Mouse (Mus musculus) forebrain, postnatal 0 days (tissue): Measurements from ENCODE around the gene Zyx. TPM values are rescaled to one million over a fixed set of nuclear protein-coding genes. Genes with fewer than 3 reads are reported as not detected.

Experiments used
- ATAC-seq: fragments of 200-750 bp; cut with Nextera tagmentation; 2 replicates; pipeline ENCODE4 v1.8.0; 2017; ENCODE audit warnings: mild to moderate bottlenecking, moderate library complexity
- DNase-seq: peaks from one replicate; pipeline ENCODE4 v3.0.0-alpha.2; 2015
- H3K27ac ChIP-seq: fragments of 300-500 bp; sonication (generic); 2 replicates; pipeline ENCODE4 v1.5.1; 2014; ENCODE audit warnings: low read depth, mild to moderate bottlenecking, antibody characterized with exemption, low read length, moderate library complexity, mixed read lengths
- H3K27me3 ChIP-seq: fragments of 300-500 bp; sonication (generic); 2 replicates; pipeline ENCODE4 v1.6.1; 2014; ENCODE audit warnings: mild to moderate bottlenecking, low read length, mixed read lengths; ENCODE audit not compliant: insufficient read depth
- H3K36me3 ChIP-seq: fragments of 300-500 bp; sonication (generic); 2 replicates; pipeline ENCODE4 v1.6.1; 2014; ENCODE audit warnings: mild to moderate bottlenecking, moderate library complexity; ENCODE audit not compliant: insufficient read depth
- H3K4me1 ChIP-seq: fragments of 300-500 bp; sonication (generic); 2 replicates; pipeline ENCODE4 v1.6.1; 2014; ENCODE audit warnings: antibody characterized with exemption; ENCODE audit not compliant: insufficient read depth
- H3K4me2 ChIP-seq: fragments of 300-500 bp; sonication (generic); 2 replicates; pipeline ENCODE4 v1.6.1; 2014; ENCODE audit warnings: low read depth, mild to moderate bottlenecking, moderate library complexity
- H3K4me3 ChIP-seq: fragments of 300-500 bp; sonication (generic); 2 replicates; pipeline ENCODE4 v1.5.1; 2014; ENCODE audit warnings: low read depth, low read length, mixed read lengths
- H3K9ac ChIP-seq: fragments of 300-500 bp; sonication (generic); 2 replicates; pipeline ENCODE4 v1.6.1; 2014; ENCODE audit warnings: mild to moderate bottlenecking
- H3K9me3 ChIP-seq: fragments of 300-500 bp; sonication (generic); 2 replicates; pipeline ENCODE4 v1.6.1; 2016; ENCODE audit warnings: low read length
- CTCF ChIP-seq: sonication (generic); IDR thresholded peaks from 2 replicates; pipeline ENCODE4 v1.5.1; 2016; ENCODE audit warnings: antibody characterized with exemption, control low read depth, low read depth
- WGBS: fragments of 180-500 bp; shearing (Covaris S2); extraction: QIAGEN DNeasy Blood & Tissue Kit; methylation state at CpG from one replicate; pipeline ENCODE4 v1.1.7; 2014; 5-methylcytosine and 5-hydroxymethylcytosine counted together
- polyA plus RNA-seq: library from polyadenylated mRNA; unstranded; fragments of >200 nt; fragmentation: Nextera tagmentation; extraction: Ambion mirVana; gene quantifications from 2 replicates; pipeline ENCODE4 v1.2.1, GENCODE M21; 2015
- total RNA-seq: library from RNA; depleted of rRNA; stranded (reverse); fragments of >200 nt; gene quantifications from 2 replicates; pipeline ENCODE4 v1.2.3, GENCODE M21; 2014

Gene Zyx
- total and polyA plus RNA-seq, 2 experiments from 2014 or later: 35.6 to 51.6 TPM

GRCm38 (mm10) chr6:42361041-42361895, 11.8 kb downstream of the Zyx start:
- H3K4me2 ChIP-seq: no peak overlapping the region
- H3K36me3 ChIP-seq: peaks cover 42% of the 10 kb centered on the region
- H3K27ac ChIP-seq: no peak overlapping the region
- no peaks in the 10 kb centered on the region for H3K9me3 ChIP-seq
- ATAC-seq (no peak), DNase-seq (no peak)
- no peak overlapping the region for H3K4me3 ChIP-seq
- H3K27me3 ChIP-seq: no peaks in the 10 kb centered on the region
- no peak overlapping the region for H3K9ac ChIP-seq
- H3K4me1 ChIP-seq: no peaks in the 10 kb centered on the region
- 94% methylated on average over 13 of the region's 13 CpGs for WGBS
- TF ChIP-seq CTCF: no peak

- no peak for DNase-seq
- Histone ChIP-seq H3K9me3 (no peaks in the 10 kb centered on the region), H3K27ac (no peak overlapping the region), H3K4me1 (no peaks in the 10 kb centered on the region), H3K4me2 (no peak overlapping the region), H3K4me3 (no peak overlapping the region), H3K9ac (no peak overlapping the region), H3K27me3 (no peaks in the 10 kb centered on the region), H3K36me3 (peaks cover 35% of the 10 kb centered on the region)
- WGBS: 68% methylated on average over 1 of the region's 1 CpGs
- no peak for ATAC-seq
- no peak for TF ChIP-seq CTCF
These were observed 12.6 kb downstream of the Zyx start for GRCm38 (mm10) chr6:42362074-42362473.

GRCm38 (mm10) chr6:42362497-42362896, 13.1 kb downstream of the Zyx start:
- H3K4me1 ChIP-seq: no peaks in the 10 kb centered on the region
- H3K9me3 ChIP-seq: no peaks in the 10 kb centered on the region
- no peak for TF ChIP-seq CTCF
- H3K27ac ChIP-seq: no peak overlapping the region
- H3K4me2 ChIP-seq: no peak overlapping the region
- 68% methylated on average over 1 of the region's 1 CpGs for WGBS
- H3K36me3 ChIP-seq: peaks cover 31% of the 10 kb centered on the region
- ATAC-seq (no peak), DNase-seq (no peak)
- no peak overlapping the region for H3K4me3 ChIP-seq
- no peak overlapping the region for H3K9ac ChIP-seq
- H3K27me3 ChIP-seq: no peaks in the 10 kb centered on the region

- ATAC-seq: no peak
- Histone ChIP-seq H3K4me3 (no peak overlapping the region), H3K27ac (no peak overlapping the region), H3K9ac (no peak overlapping the region), H3K27me3 (no peaks in the 10 kb centered on the region), H3K4me1 (no peaks in the 10 kb centered on the region), H3K4me2 (no peak overlapping the region), H3K36me3 (peaks cover 27% of the 10 kb centered on the region), H3K9me3 (no peaks in the 10 kb centered on the region)
- TF ChIP-seq CTCF: no peak
- no peak for DNase-seq
- 41% methylated on average over 3 of the region's 3 CpGs for WGBS
These were observed 13.5 kb downstream of the Zyx start for GRCm38 (mm10) chr6:42362974-42363373.

- WGBS: 87% methylated on average over 4 of the region's 4 CpGs
These were observed 14.6 kb downstream of the Zyx start for GRCm38 (mm10) chr6:42364066-42364465.

GRCm38 (mm10) chr6:42364607-42365006, 15.2 kb downstream of the Zyx start:
- no peak for TF ChIP-seq CTCF
- no peak overlapping the region for H3K4me2 ChIP-seq
- WGBS: 92% methylated on average over 15 of the region's 15 CpGs

More at GRCm38 (mm10) chr6:42364066-42364465, 14.6 kb downstream of the Zyx start:
- no peak for ATAC-seq
- no peak overlapping the region for H3K4me3 ChIP-seq
- H3K4me2 ChIP-seq: no peak overlapping the region
- H3K4me1 ChIP-seq: no peaks in the 10 kb centered on the region
- no peaks in the 10 kb centered on the region for H3K27me3 ChIP-seq
- DNase-seq: no peak
- no peak overlapping the region for H3K27ac ChIP-seq
- no peak overlapping the region for H3K9ac ChIP-seq
- TF ChIP-seq CTCF: no peak
- no peaks in the 10 kb centered on the region for H3K9me3 ChIP-seq
- H3K36me3 ChIP-seq: peaks cover 19% of the 10 kb centered on the region

GRCm38 (mm10) chr6:42365215-42365614, 15.8 kb downstream of the Zyx start:
- peaks cover 12% of the 10 kb centered on the region; the same call in 1 of the 2 replicates for H3K36me3 ChIP-seq
- 95% methylated on average over 6 of the region's 6 CpGs for WGBS
- H3K4me3 ChIP-seq: no peak overlapping the region
- ATAC-seq (no peak), DNase-seq (no peak)
- no peak overlapping the region for H3K27ac ChIP-seq
- no peaks in the 10 kb centered on the region for H3K4me1 ChIP-seq
- no peaks in the 10 kb centered on the region for H3K27me3 ChIP-seq
- H3K4me2 ChIP-seq: no peak overlapping the region
- no peaks in the 10 kb centered on the region for H3K9me3 ChIP-seq
- TF ChIP-seq CTCF: no peak
- H3K9ac ChIP-seq: no peak overlapping the region

More at GRCm38 (mm10) chr6:42364607-42365006, 15.2 kb downstream of the Zyx start:
- no peak for ATAC-seq
- no peak for DNase-seq
- no peaks in the 10 kb centered on the region for H3K9me3 ChIP-seq
- H3K4me3 ChIP-seq: no peak overlapping the region
- peaks cover 17% of the 10 kb centered on the region for H3K36me3 ChIP-seq
- no peaks in the 10 kb centered on the region for H3K27me3 ChIP-seq
- H3K9ac ChIP-seq: no peak overlapping the region
- no peaks in the 10 kb centered on the region for H3K4me1 ChIP-seq
- no peak overlapping the region for H3K27ac ChIP-seq
